Mouse (Mus musculus) forebrain, embryonic 13.5 days (tissue): ENCODE measurements around the gene Gas2l1. TPM values are rescaled to one million over a fixed set of nuclear protein-coding genes. Genes with fewer than 3 reads are reported as not detected.

Experiments
- ATAC-seq: fragments of 200-750 bp; cut with Nextera tagmentation; 2 replicates; pipeline ENCODE4 v1.8.0; 2017
- H3K27ac ChIP-seq: fragments of 300-500 bp; sonication (generic); 2 replicates; pipeline ENCODE4 v1.5.1; 2015; ENCODE audit warnings: inconsistent platforms, mild to moderate bottlenecking, moderate library complexity
- H3K27me3 ChIP-seq: fragments of 300-500 bp; sonication (generic); 2 replicates; pipeline ENCODE4 v1.6.1; 2015; ENCODE audit warnings: mild to moderate bottlenecking, inconsistent platforms
- H3K36me3 ChIP-seq: fragments of 300-500 bp; sonication (generic); 2 replicates; pipeline ENCODE4 v1.6.1; 2015; ENCODE audit warnings: mild to moderate bottlenecking, inconsistent platforms; ENCODE audit not compliant: poor library complexity, severe bottlenecking
- H3K4me1 ChIP-seq: fragments of 300-500 bp; sonication (generic); 2 replicates; pipeline ENCODE4 v1.6.1; 2015; ENCODE audit warnings: inconsistent platforms
- H3K4me2 ChIP-seq: fragments of 300-500 bp; sonication (generic); 2 replicates; pipeline ENCODE4 v1.6.1; 2015; ENCODE audit warnings: inconsistent platforms, mild to moderate bottlenecking, moderate library complexity
- H3K4me3 ChIP-seq: fragments of 300-500 bp; sonication (generic); 2 replicates; pipeline ENCODE4 v1.5.1; 2015; ENCODE audit warnings: mild to moderate bottlenecking, inconsistent platforms
- H3K9ac ChIP-seq: fragments of 300-500 bp; sonication (generic); 2 replicates; pipeline ENCODE4 v1.6.1; 2015; ENCODE audit warnings: mild to moderate bottlenecking, inconsistent platforms
- H3K9me3 ChIP-seq: fragments of 300-500 bp; sonication (generic); replicated peaks from 2 replicates; pipeline ENCODE4 v1.6.1; 2016; ENCODE audit warnings: inconsistent platforms
- WGBS: fragments of 180-500 bp; shearing (Covaris S2); methylation state at CpG from one replicate; pipeline ENCODE4 v1.1.7; 2015; 5-methylcytosine and 5-hydroxymethylcytosine counted together
- polyA plus RNA-seq: library from polyadenylated mRNA; unstranded; fragments of >200 nt; fragmentation: Nextera tagmentation; extraction: Ambion mirVana; gene quantifications from 2 replicates; pipeline ENCODE4 v1.2.1, GENCODE M21; 2015

The Gas2l1 gene
- polyA plus RNA-seq, 1 experiment from 2014 or later, result 13.2 TPM

DNA sequence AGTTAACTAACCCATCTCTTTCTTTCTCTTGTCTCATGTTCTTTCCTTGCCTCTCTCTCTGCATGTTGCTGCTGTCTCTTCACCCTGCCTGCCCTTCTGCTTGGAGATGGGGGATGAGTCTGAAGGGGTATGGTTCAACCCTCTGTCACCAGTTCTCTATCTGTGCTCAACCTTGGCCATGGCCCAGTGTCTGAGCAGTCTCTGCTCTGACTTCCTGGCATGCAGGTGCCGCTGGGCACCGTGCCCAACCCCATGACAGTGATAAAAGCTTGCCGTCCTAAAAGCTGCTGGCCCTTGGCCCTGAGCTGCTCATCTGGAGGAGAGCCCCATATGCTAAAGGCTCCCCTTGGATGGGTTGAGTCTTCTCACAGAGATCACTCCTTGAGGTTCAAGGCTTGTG lies 32.0 kb downstream of the Gas2l1 start:
- Histone ChIP-seq H3K36me3 (peaks cover 98% of the 10 kb centered on the region), H3K27me3 (no peaks in the 10 kb centered on the region), H3K9ac (no peak overlapping the region), H3K4me1 (no peaks in the 10 kb centered on the region), H3K27ac (no peak overlapping the region), H3K4me3 (no peak overlapping the region), H3K4me2 (no peak overlapping the region), H3K9me3 (no peaks in the 10 kb centered on the region)
- 80% methylated on average over 3 of the region's 3 CpGs for WGBS
- no peak for ATAC-seq

- Histone ChIP-seq H3K4me1 (no peaks in the 10 kb centered on the region), H3K9ac (no peak overlapping the region), H3K36me3 (peaks cover 98% of the 10 kb centered on the region), H3K9me3 (no peaks in the 10 kb centered on the region), H3K4me2 (no peak overlapping the region), H3K4me3 (no peak overlapping the region), H3K27me3 (no peaks in the 10 kb centered on the region), H3K27ac (no peak overlapping the region)
- 94% methylated on average over 10 of the region's 10 CpGs for WGBS
- ATAC-seq, result no peak
These were observed 32.4 kb downstream of the Gas2l1 start for GRCm38 (mm10) chr11:5032706-5033105.

GRCm38 (mm10) chr11:5028228-5028627 lies 36.9 kb downstream of the Gas2l1 start:
- Histone ChIP-seq H3K9me3 (no peaks in the 10 kb centered on the region), H3K9ac (no peak overlapping the region), H3K36me3 (peaks cover 97% of the 10 kb centered on the region), H3K27ac (no peak overlapping the region), H3K4me3 (no peak overlapping the region), H3K27me3 (no peaks in the 10 kb centered on the region), H3K4me2 (no peak overlapping the region), H3K4me1 (no peaks in the 10 kb centered on the region)
- 93% methylated on average over 7 of the region's 7 CpGs for WGBS
- no peak for ATAC-seq

GRCm38 (mm10) chr11:5025108-5025507 lies 40.0 kb downstream of the Gas2l1 start:
- no peak for ATAC-seq
- peaks cover 85% of the 10 kb centered on the region for H3K36me3 ChIP-seq
- WGBS, result 100% methylated on average over 1 of the region's 1 CpGs
- no peaks in the 10 kb centered on the region for H3K4me1 ChIP-seq
- no peaks in the 10 kb centered on the region for H3K9me3 ChIP-seq
- H3K4me2 ChIP-seq, result no peak overlapping the region
- H3K27ac ChIP-seq, result no peak overlapping the region
- H3K4me3 ChIP-seq, result no peak overlapping the region
- no peak overlapping the region for H3K9ac ChIP-seq
- H3K27me3 ChIP-seq, result no peaks in the 10 kb centered on the region

DNA sequence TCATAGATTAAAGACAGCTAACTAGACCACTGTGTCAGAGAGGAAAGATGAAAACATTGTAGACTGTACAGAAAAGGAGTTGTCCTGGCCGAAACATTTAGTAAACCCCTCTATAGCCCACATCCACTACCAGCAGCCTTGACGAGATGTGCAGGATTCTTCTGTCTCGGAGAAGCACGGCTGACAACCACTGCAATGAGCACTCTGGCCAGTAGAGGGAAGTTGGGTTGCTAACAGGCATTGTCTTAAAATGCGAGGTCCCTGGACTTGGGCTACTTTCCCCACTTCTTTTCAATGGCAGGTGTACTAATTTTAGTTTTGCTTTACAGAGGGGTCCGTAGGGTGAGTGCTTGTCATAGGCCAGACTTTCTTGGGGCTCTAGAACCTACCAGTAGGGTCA lies 47.6 kb downstream of the Gas2l1 start:
- Histone ChIP-seq H3K27me3 (no peaks in the 10 kb centered on the region), H3K4me2 (no peak overlapping the region), H3K36me3 (peaks cover 85% of the 10 kb centered on the region), H3K4me1 (no peaks in the 10 kb centered on the region), H3K9ac (no peak overlapping the region), H3K27ac (no peak overlapping the region), H3K9me3 (no peaks in the 10 kb centered on the region), H3K4me3 (no peak overlapping the region)
- 68% methylated on average over 6 of the region's 6 CpGs for WGBS
- no peak for ATAC-seq

- Histone ChIP-seq H3K27me3 (no peaks in the 10 kb centered on the region), H3K9me3 (no peaks in the 10 kb centered on the region), H3K4me3 (no peak overlapping the region), H3K9ac (no peak overlapping the region), H3K4me2 (no peak overlapping the region), H3K4me1 (no peaks in the 10 kb centered on the region), H3K36me3 (peaks cover 90% of the 10 kb centered on the region), H3K27ac (no peak overlapping the region)
- no peak for ATAC-seq
- 91% methylated on average over 5 of the region's 5 CpGs for WGBS
These were observed 48.8 kb downstream of the Gas2l1 start for GRCm38 (mm10) chr11:5016286-5016685.

DNA sequence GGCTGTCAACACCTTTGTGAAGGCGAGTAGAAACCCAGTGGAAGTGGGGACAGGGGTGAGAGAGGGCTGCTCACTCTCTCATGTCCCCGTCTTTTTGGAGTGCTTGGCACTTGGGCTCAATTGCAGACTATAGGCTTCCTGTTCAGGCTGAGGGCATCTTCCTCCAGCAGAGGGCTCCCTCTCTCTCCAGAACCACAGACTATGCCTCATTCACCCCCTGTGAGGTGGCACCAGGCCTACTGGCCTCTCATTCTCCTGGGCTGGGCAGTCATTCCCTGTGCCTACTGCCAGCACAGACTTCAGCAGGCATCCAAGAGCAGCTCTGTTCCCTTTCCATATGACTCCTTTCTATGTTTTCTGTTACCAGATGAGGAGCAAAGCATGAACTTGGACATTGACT lies 49.4 kb downstream of the Gas2l1 start:
- no peak for ATAC-seq
- H3K27ac ChIP-seq, result no peak overlapping the region
- no peaks in the 10 kb centered on the region for H3K27me3 ChIP-seq
- H3K4me2 ChIP-seq, result no peak overlapping the region
- H3K4me3 ChIP-seq, result no peak overlapping the region
- WGBS, result 47% methylated on average over 2 of the region's 2 CpGs
- no peaks in the 10 kb centered on the region for H3K9me3 ChIP-seq
- peaks cover 90% of the 10 kb centered on the region for H3K36me3 ChIP-seq
- H3K4me1 ChIP-seq, result no peaks in the 10 kb centered on the region
- H3K9ac ChIP-seq, result no peak overlapping the region

DNA sequence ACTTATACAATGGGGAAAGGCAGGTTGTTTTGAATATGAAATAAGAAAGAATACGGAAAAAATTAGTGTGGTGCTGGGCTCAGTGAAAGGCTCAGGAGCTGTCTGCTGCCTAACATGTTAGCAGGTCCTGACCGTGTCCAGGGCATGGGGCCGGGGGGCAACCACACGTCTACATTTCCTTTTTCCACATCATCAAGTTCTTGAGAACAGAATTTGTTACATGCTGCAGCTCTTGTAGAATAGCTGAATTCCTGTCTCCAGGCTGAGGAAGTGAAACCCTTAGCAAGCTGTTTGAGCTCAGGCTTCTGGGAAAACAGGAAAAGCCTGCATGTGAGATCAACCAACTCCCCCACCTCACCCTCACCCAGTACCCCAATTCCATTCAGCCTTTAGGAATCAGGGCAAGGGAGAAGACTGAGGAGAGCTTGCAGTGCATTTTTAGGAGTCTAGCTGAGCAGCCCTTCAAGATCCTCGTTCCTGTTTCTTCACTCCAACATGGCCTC lies 52.9 kb downstream of the Gas2l1 start:
- Histone ChIP-seq H3K36me3 (peaks cover 71% of the 10 kb centered on the region), H3K4me2 (no peak overlapping the region), H3K9me3 (no peaks in the 10 kb centered on the region), H3K27ac (no peak overlapping the region), H3K4me1 (no peaks in the 10 kb centered on the region), H3K9ac (no peak overlapping the region), H3K27me3 (no peaks in the 10 kb centered on the region), H3K4me3 (no peak overlapping the region)
- ATAC-seq, result no peak
- WGBS, result 83% methylated on average over 5 of the region's 5 CpGs

DNA sequence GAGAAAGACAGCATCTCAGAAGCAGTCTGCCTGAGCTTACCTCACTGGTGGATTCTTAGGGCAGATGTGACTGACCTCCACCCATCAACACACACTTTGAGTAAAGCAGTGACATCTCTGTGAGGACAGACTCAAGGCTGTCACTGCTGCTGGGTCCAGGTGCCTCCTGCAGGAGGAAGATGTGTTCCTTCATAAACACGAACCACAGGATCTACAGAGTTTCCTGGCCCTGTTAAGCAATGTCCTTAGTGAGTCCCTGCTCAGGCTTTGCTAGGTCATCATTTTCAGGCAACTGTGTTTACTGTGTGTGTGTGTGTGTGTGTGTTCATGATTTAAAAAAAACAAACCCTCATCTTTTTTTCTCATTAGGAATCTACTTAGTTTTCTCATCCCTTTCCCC lies 53.6 kb downstream of the Gas2l1 start:
- H3K4me1 ChIP-seq, result peaks cover 1% of the 10 kb centered on the region; the same call in 1 of the 2 replicates
- no peak overlapping the region for H3K4me3 ChIP-seq
- H3K27ac ChIP-seq, result no peak overlapping the region
- no peak overlapping the region for H3K9ac ChIP-seq
- H3K9me3 ChIP-seq, result no peaks in the 10 kb centered on the region
- peaks cover 63% of the 10 kb centered on the region for H3K36me3 ChIP-seq
- WGBS, result 88% methylated on average over 1 of the region's 1 CpGs
- no peaks in the 10 kb centered on the region for H3K27me3 ChIP-seq
- H3K4me2 ChIP-seq, result no peak overlapping the region
- no peak for ATAC-seq

GRCm38 (mm10) chr11:5010205-5010604 lies 54.9 kb downstream of the Gas2l1 start:
- 90% methylated on average over 1 of the region's 1 CpGs for WGBS

DNA sequence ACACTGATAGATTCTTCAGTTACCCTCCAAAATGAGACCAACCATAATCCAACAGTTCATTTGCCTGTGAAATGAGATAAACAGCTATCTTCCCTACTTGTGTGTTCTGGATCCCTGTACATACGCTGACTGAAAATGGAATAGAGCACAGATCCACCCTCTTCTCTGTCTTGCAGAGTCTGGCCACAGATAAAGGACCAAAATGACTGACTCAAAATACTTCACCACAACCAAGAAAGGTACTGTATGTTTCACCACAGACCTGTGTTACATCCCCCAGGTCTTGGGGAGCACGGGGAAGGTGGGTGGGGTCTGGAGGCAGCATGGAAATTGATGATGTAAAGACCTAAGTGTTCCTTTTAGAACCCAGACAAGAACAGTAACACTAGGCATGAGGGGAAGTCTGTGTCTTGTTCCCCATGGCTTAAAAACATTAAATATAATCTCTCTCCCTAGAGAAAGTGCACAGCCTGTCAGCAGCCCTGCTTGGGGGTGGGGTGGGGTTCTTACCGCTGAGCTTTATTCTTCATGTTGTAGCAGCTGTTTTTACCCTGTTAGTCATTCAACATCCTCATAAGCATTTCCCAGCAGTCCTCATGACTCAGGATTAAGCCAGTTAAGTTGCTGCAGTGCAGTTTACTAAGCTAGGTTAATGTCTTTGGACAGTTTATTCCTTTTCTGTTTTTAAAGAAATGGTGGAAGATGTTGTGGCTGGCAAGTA lies 55.6 kb downstream of the Gas2l1 start:
- Histone ChIP-seq H3K9me3 (no peaks in the 10 kb centered on the region), H3K9ac (no peak overlapping the region), H3K4me1 (peaks cover 7% of the 10 kb centered on the region; the same call in 1 of the 2 replicates), H3K4me3 (no peak overlapping the region), H3K27ac (no peak overlapping the region), H3K27me3 (no peaks in the 10 kb centered on the region), H3K4me2 (no peak overlapping the region), H3K36me3 (peaks cover 43% of the 10 kb centered on the region)
- no peak for ATAC-seq
- WGBS, result 84% methylated on average over 3 of the region's 3 CpGs

More at GRCm38 (mm10) chr11:5010205-5010604, 54.9 kb downstream of the Gas2l1 start:
- Histone ChIP-seq H3K36me3 (peaks cover 50% of the 10 kb centered on the region), H3K4me1 (peaks cover 7% of the 10 kb centered on the region; the same call in 1 of the 2 replicates), H3K4me2 (no peak overlapping the region), H3K9ac (no peak overlapping the region), H3K27me3 (no peaks in the 10 kb centered on the region), H3K4me3 (no peak overlapping the region), H3K9me3 (no peaks in the 10 kb centered on the region), H3K27ac (no peak overlapping the region)
- ATAC-seq, result no peak

GRCm38 (mm10) chr11:5008867-5009266 lies 56.3 kb downstream of the Gas2l1 start:
- H3K4me1 ChIP-seq, result peaks cover 7% of the 10 kb centered on the region; the same call in 1 of the 2 replicates
- no peak overlapping the region for H3K4me3 ChIP-seq
- H3K27ac ChIP-seq, result no peak overlapping the region
- no peak for ATAC-seq
- no peak overlapping the region for H3K9ac ChIP-seq
- H3K36me3 ChIP-seq, result peaks cover 37% of the 10 kb centered on the region
- H3K4me2 ChIP-seq, result no peak overlapping the region
- 83% methylated on average over 3 of the region's 3 CpGs for WGBS
- no peaks in the 10 kb centered on the region for H3K27me3 ChIP-seq
- H3K9me3 ChIP-seq, result no peaks in the 10 kb centered on the region

GRCm38 (mm10) chr11:5007186-5007585 lies 57.9 kb downstream of the Gas2l1 start:
- Histone ChIP-seq H3K4me1 (peaks cover 7% of the 10 kb centered on the region; the same call in 1 of the 2 replicates), H3K4me3 (no peak overlapping the region), H3K9me3 (no peaks in the 10 kb centered on the region), H3K9ac (no peak overlapping the region), H3K27ac (no peak overlapping the region), H3K36me3 (peaks cover 34% of the 10 kb centered on the region), H3K27me3 (no peaks in the 10 kb centered on the region), H3K4me2 (no peak overlapping the region)
- 75% methylated on average over 1 of the region's 1 CpGs for WGBS
- no peak for ATAC-seq
